Mouse (Mus musculus) kidney, embryonic 15.5 days (tissue): ENCODE measurements around the gene Cep19. TPM values are rescaled to one million over a fixed set of nuclear protein-coding genes. Genes with fewer than 3 reads are reported as not detected.
"Not testable (repeated sequence)": the region's sequence is repeated elsewhere in the genome, so short reads cannot be mapped to it uniquely, and the experiment has no call there.

ENCODE experiments used
- ATAC-seq: fragments of 200-750 bp; cut with Nextera tagmentation; replicated peaks from 2 replicates; pipeline ENCODE4 v1.8.0; 2017; ENCODE audit warnings: moderate TSS enrichment; ENCODE audit not compliant: low FRiP score
- H3K27ac ChIP-seq: fragments of 300-500 bp; sonication (generic); 2 replicates; pipeline ENCODE4 v1.5.1; 2015; ENCODE audit warnings: mild to moderate bottlenecking, inconsistent platforms
- H3K27me3 ChIP-seq: fragments of 300-500 bp; sonication (generic); 2 replicates; pipeline ENCODE4 v1.6.1; 2015; ENCODE audit warnings: inconsistent platforms
- H3K36me3 ChIP-seq: fragments of 300-500 bp; sonication (generic); 2 replicates; pipeline ENCODE4 v1.6.1; 2015; ENCODE audit warnings: inconsistent platforms
- H3K4me1 ChIP-seq: fragments of 300-500 bp; sonication (generic); 2 replicates; pipeline ENCODE4 v1.6.1; 2015; ENCODE audit warnings: inconsistent platforms
- H3K4me2 ChIP-seq: fragments of 300-500 bp; sonication (generic); 2 replicates; pipeline ENCODE4 v1.6.1; 2015; ENCODE audit warnings: moderate library complexity, mild to moderate bottlenecking, inconsistent platforms
- H3K4me3 ChIP-seq: fragments of 300-500 bp; sonication (generic); replicated peaks from 2 replicates; pipeline ENCODE4 v1.5.1; 2015; ENCODE audit warnings: mild to moderate bottlenecking, inconsistent platforms
- H3K9ac ChIP-seq: fragments of 300-500 bp; sonication (generic); 2 replicates; pipeline ENCODE4 v1.6.1; 2015; ENCODE audit warnings: mild to moderate bottlenecking, inconsistent platforms
- H3K9me3 ChIP-seq: fragments of 300-500 bp; sonication (generic); replicated peaks from 2 replicates; pipeline ENCODE4 v1.6.1; 2016; ENCODE audit warnings: inconsistent platforms
- WGBS: fragments of 180-500 bp; shearing (Covaris S2); methylation state at CpG from one replicate; pipeline ENCODE4 v1.1.7; 2015; ENCODE audit warnings: mixed read lengths; 5-methylcytosine and 5-hydroxymethylcytosine counted together
- polyA plus RNA-seq: library from polyadenylated mRNA; unstranded; fragments of >200 nt; fragmentation: Nextera tagmentation; extraction: Ambion mirVana; gene quantifications from 2 replicates; pipeline ENCODE4 v1.2.1, GENCODE M21; 2015

The Cep19 gene
- polyA plus RNA-seq, 1 experiment from 2014 or later: 38.3 TPM

DNA sequence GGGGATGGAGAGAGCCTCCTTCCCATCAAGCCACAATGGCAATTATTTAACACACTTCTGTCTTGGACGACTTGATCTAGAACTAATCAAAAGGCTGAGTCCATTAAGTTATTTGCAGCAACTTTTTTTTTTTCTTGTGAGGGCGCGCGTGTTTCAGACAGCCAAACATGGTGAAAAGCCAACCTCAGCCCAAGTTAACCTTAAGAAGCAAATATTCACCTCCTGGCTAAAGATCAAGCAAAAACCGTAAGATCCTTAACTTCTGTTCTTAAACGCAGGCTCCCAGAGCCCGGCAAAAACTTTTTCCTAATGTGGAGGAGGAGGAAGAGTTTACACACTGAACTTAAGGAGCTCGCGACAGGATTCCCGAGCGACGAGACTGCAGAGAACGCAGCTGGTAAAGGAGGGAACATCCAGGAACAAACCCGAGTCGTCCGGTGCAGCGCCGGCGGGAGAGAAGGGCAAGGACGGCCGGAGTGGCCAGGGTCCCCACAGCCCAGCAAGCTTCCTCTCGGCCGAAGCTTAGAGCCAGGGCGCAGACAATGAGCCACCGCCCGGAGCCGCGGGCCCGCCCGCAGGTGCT, 21.1 kb upstream of the Cep19 start:
- H3K4me1 ChIP-seq: peaks cover 29% of the 10 kb centered on the region
- H3K4me2 ChIP-seq: peak overlapping the region; percentile 69
- H3K4me3 ChIP-seq: peak overlapping the region; percentile 99
- WGBS: under 1% methylated on average over 30 of the region's 30 CpGs
- H3K27ac ChIP-seq: peak overlapping the region; percentile 98
- ATAC-seq: no peak
- H3K9me3 ChIP-seq: no peaks in the 10 kb centered on the region
- peaks cover 10% of the 10 kb centered on the region for H3K36me3 ChIP-seq
- H3K27me3 ChIP-seq: no peaks in the 10 kb centered on the region
- peak overlapping the region; percentile 99 for H3K9ac ChIP-seq

DNA sequence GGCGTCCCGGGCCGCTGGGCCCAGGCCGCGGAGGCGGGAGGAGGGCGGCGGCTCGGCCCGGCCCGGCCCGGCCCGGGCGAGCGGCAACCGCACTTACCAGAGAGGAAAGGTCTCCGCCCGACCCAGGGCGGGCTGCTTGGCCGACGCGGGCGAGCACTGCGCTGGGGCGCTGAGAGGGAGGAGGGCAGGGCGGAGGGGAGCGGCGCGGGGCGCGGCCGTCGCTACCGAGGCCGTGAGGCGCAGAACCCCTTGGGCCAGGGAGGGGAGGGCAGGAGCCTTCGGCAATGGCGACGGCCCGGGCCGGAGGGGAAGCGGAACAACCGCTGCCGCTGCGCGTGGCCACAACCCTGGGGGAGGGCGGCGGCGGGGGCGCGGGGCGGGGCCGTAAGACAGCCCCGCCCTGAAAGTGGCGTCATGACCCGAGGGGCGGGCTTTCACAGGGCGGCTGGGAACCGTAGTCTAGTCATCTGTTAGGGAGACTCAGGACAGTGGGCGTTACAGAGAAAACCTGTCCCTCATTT, 20.5 kb upstream of the Cep19 start, which contains the start of gene Pak2:
Gene Pak2, minus strand, starts transcription at position 352 of the 521 bp plus-strand sequence.
- ATAC-seq: peak; percentile 96
- Histone ChIP-seq H3K27ac (peak within 1 kb of the TSS; percentile 98), H3K4me3 (peak within 1 kb of the TSS; percentile 99), H3K4me1 (peaks cover 29% of the 10 kb centered on the region), H3K36me3 (peaks cover 13% of the 10 kb centered on the region), H3K9ac (peak within 1 kb of the TSS; percentile 99), H3K27me3 (no peaks in the 10 kb centered on the region), H3K9me3 (no peaks in the 10 kb centered on the region), H3K4me2 (peak within 1 kb of the TSS; percentile 69)
- WGBS: under 1% methylated on average over 56 of the region's 60 CpGs

GRCm38 (mm10) chr16:32087629-32088443, 11.8 kb upstream of the Cep19 start:
- Histone ChIP-seq H3K27me3 (no peaks in the 10 kb centered on the region), H3K9ac (no peak overlapping the region), H3K9me3 (no peaks in the 10 kb centered on the region), H3K4me1 (peaks cover 6% of the 10 kb centered on the region; the same call in 1 of the 2 replicates), H3K4me2 (no peak overlapping the region), H3K36me3 (peaks cover 83% of the 10 kb centered on the region), H3K27ac (peak overlapping the region; percentile 87), H3K4me3 (no peak overlapping the region)
- WGBS: 61% methylated on average over 17 of the region's 17 CpGs
- peak; percentile 58; the same call in 1 of the 2 replicates for ATAC-seq

DNA sequence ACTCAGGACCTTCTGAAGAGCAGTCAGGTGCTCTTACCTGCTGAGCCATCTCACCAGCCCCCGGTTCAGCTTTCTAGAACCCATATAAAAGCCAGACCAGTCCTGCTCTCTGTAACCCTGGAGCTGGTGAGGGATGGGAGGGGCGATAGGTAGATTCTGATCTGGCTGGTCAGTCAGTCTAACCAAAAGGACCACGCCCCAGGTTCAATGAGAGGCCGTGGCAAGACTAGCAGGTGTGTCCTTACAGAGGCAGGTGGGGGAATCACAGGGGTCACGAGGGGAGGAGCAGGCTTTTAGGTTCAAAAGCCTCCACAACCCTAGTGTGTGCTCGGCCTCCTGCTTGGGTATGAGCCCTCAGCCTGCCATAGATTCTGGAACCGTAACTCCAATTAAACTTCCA, 8.1 kb upstream of the Cep19 start:
- Histone ChIP-seq H3K9ac (no peak overlapping the region), H3K27me3 (no peaks in the 10 kb centered on the region), H3K4me3 (no peak overlapping the region), H3K27ac (0 out of 2 replicates have a peak overlapping the region, but pooled peaks have one; percentile 13), H3K36me3 (peaks cover 72% of the 10 kb centered on the region), H3K9me3 (no peaks in the 10 kb centered on the region), H3K4me1 (peaks cover 10% of the 10 kb centered on the region; the same call in 1 of the 2 replicates), H3K4me2 (no peak overlapping the region)
- no peak for ATAC-seq
- 94% methylated on average over 7 of the region's 7 CpGs for WGBS

- H3K4me1 ChIP-seq: peaks cover 24% of the 10 kb centered on the region
- not testable (repeated sequence) for H3K27me3 ChIP-seq, H3K4me3 ChIP-seq, ATAC-seq, H3K4me2 ChIP-seq, H3K9ac ChIP-seq, H3K9me3 ChIP-seq, H3K27ac ChIP-seq
- WGBS: 93% methylated on average over 2 of the region's 2 CpGs
- peaks cover 27% of the 10 kb centered on the region for H3K36me3 ChIP-seq
Measured at GRCm38 (mm10) chr16:32097757-32098156, 1.8 kb upstream of the Cep19 start.

GRCm38 (mm10) chr16:32098897-32099637, 533 bp upstream of the Cep19 start:
- peak; percentile 75 for ATAC-seq
- under 1% methylated on average over 39 of the region's 39 CpGs for WGBS
- peaks cover 20% of the 10 kb centered on the region for H3K4me1 ChIP-seq

DNA sequence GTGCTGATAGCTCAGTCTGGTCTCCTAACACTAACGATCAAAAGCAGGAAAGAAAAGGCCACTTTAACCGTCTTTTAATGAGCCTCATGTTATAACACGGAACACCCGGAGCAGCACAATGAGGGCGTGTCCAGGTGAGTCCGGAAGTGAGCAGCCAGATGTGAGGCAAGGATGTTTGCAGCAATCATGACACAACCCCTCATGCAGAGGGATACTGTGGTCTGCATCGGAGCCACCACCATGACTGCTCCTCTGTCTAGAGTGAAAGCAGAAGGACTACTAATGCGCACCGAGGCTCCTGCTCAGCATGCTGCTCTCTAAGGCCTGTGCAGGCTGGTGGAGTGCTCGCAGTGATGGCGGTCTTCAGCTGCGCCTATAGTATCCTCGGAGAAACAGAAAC, 2.7 kb downstream of the Cep19 start:
- no peaks in the 10 kb centered on the region for H3K27me3 ChIP-seq
- peaks cover 45% of the 10 kb centered on the region for H3K36me3 ChIP-seq
- H3K27ac ChIP-seq: no peak overlapping the region
- no peak overlapping the region for H3K9ac ChIP-seq
- H3K4me3 ChIP-seq: no peak overlapping the region
- WGBS: 92% methylated on average over 13 of the region's 13 CpGs
- H3K4me2 ChIP-seq: no peak overlapping the region
- peaks cover 20% of the 10 kb centered on the region for H3K4me1 ChIP-seq
- ATAC-seq: no peak
- H3K9me3 ChIP-seq: no peaks in the 10 kb centered on the region

More at GRCm38 (mm10) chr16:32098897-32099637, 533 bp upstream of the Cep19 start:
- H3K27ac ChIP-seq: peak overlapping the region; percentile 96
- peak overlapping the region; percentile 98 for H3K4me3 ChIP-seq
- H3K36me3 ChIP-seq: peaks cover 38% of the 10 kb centered on the region
- H3K9me3 ChIP-seq: no peaks in the 10 kb centered on the region
- no peaks in the 10 kb centered on the region for H3K27me3 ChIP-seq
- peak overlapping the region; percentile 81 for H3K4me2 ChIP-seq
- H3K9ac ChIP-seq: peak overlapping the region; percentile 88

- no peak overlapping the region for H3K4me2 ChIP-seq
- no peak overlapping the region for H3K9ac ChIP-seq
- no peaks in the 10 kb centered on the region for H3K4me1 ChIP-seq
- no peak for ATAC-seq
- H3K27ac ChIP-seq: no peak overlapping the region
- no peaks in the 10 kb centered on the region for H3K9me3 ChIP-seq
- peaks cover 69% of the 10 kb centered on the region for H3K36me3 ChIP-seq
- H3K4me3 ChIP-seq: no peak overlapping the region
- WGBS: 96% methylated on average over 1 of the region's 1 CpGs
- no peaks in the 10 kb centered on the region for H3K27me3 ChIP-seq
Measured at GRCm38 (mm10) chr16:32105698-32106097, 6.1 kb downstream of the Cep19 start.

GRCm38 (mm10) chr16:32107342-32108045, 7.9 kb downstream of the Cep19 start:
- 90% methylated on average over 12 of the region's 12 CpGs for WGBS

DNA sequence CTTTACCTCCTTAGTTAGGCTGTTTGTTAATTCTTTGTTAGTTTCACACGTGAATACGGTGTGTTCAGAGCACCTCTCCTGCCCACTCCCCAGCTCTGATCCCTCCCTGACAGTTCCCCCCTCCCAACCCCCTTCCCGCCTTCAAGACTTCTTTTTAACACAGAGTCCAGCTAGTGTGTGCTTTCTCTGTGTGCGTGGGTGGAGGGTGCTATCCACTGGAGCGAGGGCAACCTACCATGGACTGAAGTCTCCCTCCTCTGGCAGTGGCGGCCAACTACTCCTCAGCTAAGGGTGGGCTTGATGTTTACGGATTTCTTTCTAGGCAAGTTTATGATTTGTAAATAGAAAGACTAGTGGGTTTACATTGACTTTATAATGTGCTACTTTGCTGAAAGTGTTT, 8.6 kb downstream of the Cep19 start:
- ATAC-seq: no peak
- H3K27ac ChIP-seq: no peak overlapping the region
- 68% methylated on average over 7 of the region's 7 CpGs for WGBS

More at GRCm38 (mm10) chr16:32107342-32108045, 7.9 kb downstream of the Cep19 start:
- H3K9ac ChIP-seq: no peak overlapping the region
- no peak overlapping the region for H3K4me3 ChIP-seq
- H3K9me3 ChIP-seq: no peaks in the 10 kb centered on the region
- peaks cover 63% of the 10 kb centered on the region for H3K36me3 ChIP-seq
- H3K27me3 ChIP-seq: no peaks in the 10 kb centered on the region
- H3K4me2 ChIP-seq: no peak overlapping the region
- H3K4me1 ChIP-seq: no peaks in the 10 kb centered on the region
- ATAC-seq: no peak
- H3K27ac ChIP-seq: no peak overlapping the region

GRCm38 (mm10) chr16:32108578-32108977, 9.0 kb downstream of the Cep19 start:
- Histone ChIP-seq H3K9ac (no peak overlapping the region), H3K4me3 (no peak overlapping the region), H3K27ac (no peak overlapping the region), H3K9me3 (no peaks in the 10 kb centered on the region), H3K27me3 (no peaks in the 10 kb centered on the region), H3K36me3 (peaks cover 53% of the 10 kb centered on the region), H3K4me1 (no peaks in the 10 kb centered on the region), H3K4me2 (no peak overlapping the region)
- no peak for ATAC-seq
- 90% methylated on average over 2 of the region's 2 CpGs for WGBS

More for the DNA sequence above, 8.6 kb downstream of the Cep19 start:
- Histone ChIP-seq H3K27me3 (no peaks in the 10 kb centered on the region), H3K4me1 (no peaks in the 10 kb centered on the region), H3K4me2 (no peak overlapping the region), H3K9ac (no peak overlapping the region), H3K4me3 (no peak overlapping the region), H3K9me3 (no peaks in the 10 kb centered on the region), H3K36me3 (peaks cover 57% of the 10 kb centered on the region)
